In genomic region chr8:124403876-124404275, GRCm38 (mm10) we compare ENCODE assay signal across 8 mouse cellular contexts. TPM values are rescaled to one million over a fixed set of nuclear protein-coding genes. Genes with fewer than 3 reads are reported as not detected.
DNase-seq lines count a peak whose midpoint lies in the region; ATAC-seq and TF ChIP-seq lines count a peak whose summit lies in the region.

No protein-coding gene starts in this region.

- H3K9ac ChIP-seq in liver, adult 2 months (ENCODE audit: low read depth, low read length), result no peak overlapping the region
- no peak overlapping the region for H3K9ac ChIP-seq in liver, embryonic 11.5 days (ENCODE audit: low read depth, low read length)
- no peak overlapping the region for H3K9ac ChIP-seq in intestine, embryonic 14.5 days (ENCODE audit: low read length)

- no peaks in the 10 kb centered on the region for H3K4me1 ChIP-seq in liver, adult 2 months (ENCODE audit: control insufficient read depth, insufficient read depth, low read length)
- H3K4me1 ChIP-seq in liver, embryonic 11.5 days (replicated peaks; ENCODE audit: control insufficient read depth, insufficient read depth, low read length), result no peaks in the 10 kb centered on the region
- H3K4me1 ChIP-seq in intestine, embryonic 14.5 days (replicated peaks; ENCODE audit: control insufficient read depth, insufficient read depth, low read length), result no peaks in the 10 kb centered on the region

- peak; percentile 72 for TF ChIP-seq CTCF in liver, adult 2 months (IDR thresholded peaks at IDR 0.05; ENCODE audit: low read depth, low read length)

- no peak overlapping the region for H3K4me3 ChIP-seq in liver, adult 2 months (ENCODE audit: insufficient read depth, low read depth, low read length)
- no peak overlapping the region for H3K4me3 ChIP-seq in liver, embryonic 11.5 days (ENCODE audit: low read depth, low read length)
- no peak overlapping the region for H3K4me3 ChIP-seq in intestine, embryonic 14.5 days (ENCODE audit: low read depth, low read length)

- no peak; the same call in 1 of the 2 replicates for ATAC-seq in liver, embryonic 11.5 days (replicated peaks; ENCODE audit: low FRiP score)
- peak; percentile 54 for ATAC-seq in intestine, embryonic 14.5 days (replicated peaks; ENCODE audit: low FRiP score, low TSS enrichment, low read depth)
- peak; percentile 82 for ATAC-seq in megakaryocyte-erythroid progenitor cell, adult 5-6 weeks (replicated peaks; ENCODE audit: low FRiP score, low TSS enrichment, poor library complexity, severe bottlenecking)

- WGBS in liver, adult 2 months, result 34% methylated on average over 3 of the region's 3 CpGs
- 48% methylated on average over 3 of the region's 3 CpGs for WGBS in liver, embryonic 11.5 days
- 49% methylated on average over 3 of the region's 3 CpGs for WGBS in intestine, embryonic 14.5 days

- no peaks in the 10 kb centered on the region for H3K79me2 ChIP-seq in liver, adult 2 months (ENCODE audit: control insufficient read depth, insufficient read depth, low read length)

- no peaks in the 10 kb centered on the region for H3K9me3 ChIP-seq in liver, embryonic 11.5 days (ENCODE audit: control insufficient read depth, low read length)
- no peaks in the 10 kb centered on the region for H3K9me3 ChIP-seq in intestine, embryonic 14.5 days (ENCODE audit: control insufficient read depth, low read length)

- H3K27ac ChIP-seq in liver, adult 2 months (replicated peaks; ENCODE audit: insufficient read depth, low read depth, low read length), result no peak overlapping the region
- no peak overlapping the region for H3K27ac ChIP-seq in liver, embryonic 11.5 days (ENCODE audit: low read depth, low read length)
- H3K27ac ChIP-seq in intestine, embryonic 14.5 days (ENCODE audit: low read depth), result no peak overlapping the region

- no peak overlapping the region for H3K4me2 ChIP-seq in liver, embryonic 11.5 days
- H3K4me2 ChIP-seq in intestine, embryonic 14.5 days (ENCODE audit: low read length), result no peak overlapping the region

- DNase-seq in liver, adult 2 months (ENCODE audit: extremely low read depth, low read depth, low spot score), result peak; percentile 38
- no peak for DNase-seq in liver, embryonic 11.5 days (ENCODE audit: low spot score)
- DNase-seq in adipocyte (ENCODE audit: low spot score), result peak; percentile 48
- DNase-seq in embryo, embryonic 10 days (ENCODE audit: low spot score), result peak; percentile 50
- DNase-seq in intestine, embryonic 14.5 days (ENCODE audit: low spot score), result no peak
- no peak for DNase-seq in frontal cortex, postnatal 14 days (ENCODE audit: low spot score in 2 of 2)
- DNase-seq in urinary bladder, postnatal 10 days (ENCODE audit: low spot score), result no peak

- no peaks in the 10 kb centered on the region for H3K27me3 ChIP-seq in liver, adult 2 months (ENCODE audit: control insufficient read depth, insufficient read depth, low read length)
- H3K27me3 ChIP-seq in liver, embryonic 11.5 days (replicated peaks; ENCODE audit: control insufficient read depth, insufficient read depth, low read length), result no peaks in the 10 kb centered on the region
- H3K27me3 ChIP-seq in intestine, embryonic 14.5 days (replicated peaks; ENCODE audit: control insufficient read depth, insufficient read depth, low read length), result no peaks in the 10 kb centered on the region

- TF ChIP-seq POLR2A in liver, adult 2 months (IDR thresholded peaks at IDR 0.05; ENCODE audit: extremely low read depth, insufficient read depth, low read length), result no peak

- H3K36me3 ChIP-seq in liver, adult 2 months (ENCODE audit: control insufficient read depth, insufficient read depth, low read length), result no peaks in the 10 kb centered on the region
- no peaks in the 10 kb centered on the region for H3K36me3 ChIP-seq in liver, embryonic 11.5 days (ENCODE audit: control insufficient read depth, insufficient read depth, low read length)
- H3K36me3 ChIP-seq in intestine, embryonic 14.5 days (ENCODE audit: control insufficient read depth, insufficient read depth, low read length), result no peaks in the 10 kb centered on the region

RNA-seq across cellular contexts. Expression of gene Pgbd5, which starts 35.6 kb away (rescaled TPM):
- total RNA-seq in liver, adult 2 months (2014; rRNA removed), result 0.07 TPM in 1 of 2 replicates, not detected in the other
- not detected in 2 replicates for polyA plus RNA-seq in liver, adult 2 months (2012; rRNA removed)
- 0.27 and 0.55 TPM in 2 replicates for polyA plus RNA-seq in liver, embryonic 11.5 days (2014; fragmentation: Nextera tagmentation; extraction: Ambion mirVana)
- polyA plus RNA-seq in intestine, embryonic 14.5 days (2014; fragmentation: Nextera tagmentation; extraction: Ambion mirVana), result 3.5 and 3.9 TPM in 2 replicates
- total RNA-seq in megakaryocyte-erythroid progenitor cell, adult 5-6 weeks (2014; fragmentation: Nextera tagmentation), result not detected in 2 replicates
- total RNA-seq in megakaryocyte-erythroid progenitor cell, adult 5-6 weeks (2017), result not detected in 2 replicates

Comparison
In these comparisons a context has a peak if more than half of its experiments do, and no peak if none do; other contexts are left out.
1. DNase-seq: peak in liver, adult 2 months (single experiment), adipocyte (single experiment) and embryo, embryonic 10 days (single experiment); none in liver, embryonic 11.5 days (single experiment), intestine, embryonic 14.5 days (single experiment), frontal cortex, postnatal 14 days (0 of 2) and urinary bladder, postnatal 10 days (single experiment).